Mouse (Mus musculus): Measurements from ENCODE around the gene Zswim8.

GRCm38 (mm10) chr14:20741301-20741700 is 33.9 kb downstream of the Zswim8 start:
- no peak for TF ChIP-seq CTCF (IDR thresholded peaks at IDR 0.05; ENCODE audit: insufficient read depth, low read depth, low read length)
- TF ChIP-seq POLR2A (IDR thresholded peaks at IDR 0.05; ENCODE audit: insufficient read depth, low read depth, low read length), result no peak
